Mouse (Mus musculus) ES-Bruce4 (cell line): ENCODE data around the gene 1700037H04Rik.

Source experiments
- CTCF ChIP-seq: IDR thresholded peaks from one replicate; pipeline ENCODE4 v1.8.1; 2011; ENCODE audit warnings: low read depth, low read length
- EP300 ChIP-seq: IDR thresholded peaks from 2 replicates; pipeline ENCODE4 v1.6.1; 2011; ENCODE audit warnings: low read depth, low read length; ENCODE audit not compliant: insufficient read depth
- POLR2A ChIP-seq: IDR thresholded peaks from one replicate; pipeline ENCODE4 v1.8.1; 2011; ENCODE audit warnings: low read length; ENCODE audit not compliant: insufficient read depth

DNA sequence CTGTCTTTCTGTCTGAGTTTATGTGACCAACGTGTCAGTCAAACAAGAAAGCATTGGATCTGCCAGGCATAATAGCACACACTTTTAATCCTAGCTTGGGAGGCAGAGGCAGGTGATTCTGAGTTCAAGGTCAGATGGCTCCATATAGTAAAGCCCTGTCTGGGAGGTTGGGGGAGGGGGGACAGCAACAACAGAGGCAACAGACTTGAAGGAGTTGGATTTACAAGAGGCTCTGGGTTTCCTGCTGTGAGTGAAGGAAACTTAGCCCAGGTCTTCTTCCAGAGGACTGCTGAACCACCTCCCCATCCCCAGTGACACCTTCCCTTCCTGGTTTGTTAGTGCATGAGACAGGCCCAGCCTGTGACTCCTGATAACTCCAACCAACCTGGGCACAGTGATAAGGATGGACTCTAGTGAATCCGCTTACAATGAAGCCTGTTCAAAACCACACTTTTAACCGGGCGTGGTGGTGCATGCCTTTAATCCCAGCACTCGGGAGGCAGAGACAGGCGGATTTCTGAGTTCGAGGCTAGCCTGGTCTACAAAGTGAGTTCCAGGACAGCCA lies 7.6 kb downstream of the 1700037H04Rik start:
- TF ChIP-seq CTCF (no peak), POLR2A (no peak), EP300 (no peak)
